Mouse (Mus musculus) MEL (cell line): ENCODE results near the gene Tmed8. TPM values are rescaled to one million over a fixed set of nuclear protein-coding genes. Genes with fewer than 3 reads are reported as not detected.
"Not testable (repeated sequence)": the region's sequence is repeated elsewhere in the genome, so short reads cannot be mapped to it uniquely, and the experiment has no call there.

Experiments used
- DNase-seq: peaks from one replicate; pipeline ENCODE4 v3.0.0; 2011; ENCODE audit warnings: low read depth, low spot score
- H3K27ac ChIP-seq: 2 replicates; pipeline ENCODE4 v1.5.1; 2012; ENCODE audit warnings: low read depth, mild to moderate bottlenecking, control low read depth, low read length, moderate library complexity; ENCODE audit not compliant: control insufficient read depth
- H3K27me3 ChIP-seq, 2 experiments: fragments of 150-350 bp in 1 of 2; sonication (generic) in 1 of 2; 2 replicates each; pipeline ENCODE4 v1.6.1; 2012; ENCODE audit warnings: low read length in 2 of 2, mild to moderate bottlenecking in 2 of 2, improper control_type of control experiment in 1 of 2, moderate library complexity in 1 of 2; ENCODE audit not compliant: insufficient read depth in 2 of 2, control insufficient read depth in 1 of 2
- H3K36me3 ChIP-seq, 2 experiments: 2 replicates each; pipeline ENCODE4 v1.6.1; 2012 to 2014; ENCODE audit warnings: low read length in 2 of 2, improper control_type of control experiment in 1 of 2, inconsistent platforms in 1 of 2, mild to moderate bottlenecking in 1 of 2; ENCODE audit not compliant: insufficient read depth in 2 of 2, control insufficient read depth in 1 of 2
- H3K4me1 ChIP-seq, 2 experiments: fragments of 150-350 bp in 1 of 2; sonication (generic) in 1 of 2; 2 replicates each; pipeline ENCODE4 v1.6.1; 2012; ENCODE audit warnings: low read length in 2 of 2, improper control_type of control experiment in 1 of 2, mild to moderate bottlenecking in 1 of 2; ENCODE audit not compliant: insufficient read depth in 2 of 2, control insufficient read depth in 1 of 2
- H3K4me3 ChIP-seq, 2 experiments: fragments of 150-350 bp in 1 of 2; sonication (generic) in 1 of 2; 2 replicates each; pipeline ENCODE4 v1.5.1; 2012; ENCODE audit warnings: low read depth in 2 of 2, low read length in 2 of 2, mild to moderate bottlenecking in 2 of 2, moderate library complexity in 2 of 2, control low read depth in 1 of 2, improper control_type of control experiment in 1 of 2; ENCODE audit not compliant: control insufficient read depth in 1 of 2, insufficient read depth in 1 of 2
- H3K79me2 ChIP-seq: 2 replicates; pipeline ENCODE4 v1.6.1; 2012; ENCODE audit warnings: mild to moderate bottlenecking, low read length, moderate library complexity; ENCODE audit not compliant: control insufficient read depth, poor library complexity, insufficient read depth
- H3K9ac ChIP-seq: 2 replicates; pipeline ENCODE4 v1.6.1; 2012; ENCODE audit warnings: low read depth, mild to moderate bottlenecking, control low read depth, low read length, moderate library complexity; ENCODE audit not compliant: control insufficient read depth, poor library complexity, severe bottlenecking
- H3K9me3 ChIP-seq: fragments of 150-350 bp; sonication (generic); replicated peaks from 2 replicates; pipeline ENCODE4 v1.6.1; 2012; ENCODE audit warnings: mild to moderate bottlenecking, low read length, improper control_type of control experiment, moderate library complexity; ENCODE audit not compliant: insufficient read depth
- CHD1 ChIP-seq: IDR thresholded peaks from 2 replicates; pipeline ENCODE4 v1.6.1; 2012; ENCODE audit warnings: low read depth, mild to moderate bottlenecking, inconsistent platforms, low read length, improper control_type of control experiment
- CHD2 ChIP-seq: IDR thresholded peaks from 2 replicates; pipeline ENCODE4 v1.6.1; 2011; ENCODE audit warnings: low read length, improper control_type of control experiment
- CTCF ChIP-seq, 3 experiments: IDR thresholded peaks in 2 of 3; conservative IDR thresholded peaks in 1 of 3; 2 replicates each; pipeline ENCODE4 v1.5.1; 2011 to 2012; ENCODE audit warnings: low read length in 3 of 3, low read depth in 2 of 3, mild to moderate bottlenecking in 2 of 3, improper control_type of control experiment in 1 of 3, inconsistent platforms in 1 of 3, mixed read lengths in 1 of 3, moderate library complexity in 1 of 3; ENCODE audit not compliant: control insufficient read depth in 1 of 3, insufficient read depth in 1 of 3, poor library complexity in 1 of 3, severe bottlenecking in 1 of 3
- E2F4 ChIP-seq: IDR thresholded peaks from 2 replicates; pipeline ENCODE4 v1.6.1; 2011; ENCODE audit warnings: low read depth, low read length, improper control_type of control experiment, borderline replicate concordance
- ELF1 ChIP-seq: IDR thresholded peaks from 2 replicates; pipeline ENCODE4 v1.6.1; 2014; ENCODE audit warnings: low read depth, mild to moderate bottlenecking, inconsistent platforms, low read length, improper control_type of control experiment, moderate library complexity
- EP300 ChIP-seq, 2 experiments: IDR thresholded peaks; 2 replicates each; pipeline ENCODE4 v1.6.1; 2011; ENCODE audit warnings: improper control_type of control experiment in 2 of 2, low read length in 2 of 2, low read depth in 1 of 2, mild to moderate bottlenecking in 1 of 2
- ETS1 ChIP-seq: IDR thresholded peaks from 2 replicates; pipeline ENCODE4 v1.6.1; 2012; ENCODE audit warnings: low read depth, mild to moderate bottlenecking, inconsistent platforms, low read length, improper control_type of control experiment, moderate library complexity
- HCFC1 ChIP-seq: IDR thresholded peaks from 2 replicates; pipeline ENCODE4 v1.6.1; 2012; ENCODE audit warnings: low read depth, mild to moderate bottlenecking, inconsistent platforms, low read length, improper control_type of control experiment, moderate library complexity
- JUND ChIP-seq: IDR thresholded peaks from 2 replicates; pipeline ENCODE4 v1.6.1; 2011; ENCODE audit warnings: low read depth, mild to moderate bottlenecking, improper control_type of control experiment, low read length
- KAT2A ChIP-seq: conservative IDR thresholded peaks from 2 replicates; pipeline ENCODE4 v1.6.1; 2012; ENCODE audit warnings: low read depth, low read length, improper control_type of control experiment, inconsistent platforms
- MAX ChIP-seq: IDR thresholded peaks from 2 replicates; pipeline ENCODE4 v1.6.1; 2011; ENCODE audit warnings: low read length, improper control_type of control experiment
- MEF2A ChIP-seq: IDR thresholded peaks from 2 replicates; pipeline ENCODE4 v1.6.1; 2014; ENCODE audit warnings: low read depth, mild to moderate bottlenecking, inconsistent platforms, low read length, improper control_type of control experiment; ENCODE audit not compliant: poor library complexity, insufficient replicate concordance, severe bottlenecking; ENCODE audit errors: extremely low read depth
- MXI1 ChIP-seq: IDR thresholded peaks from 2 replicates; pipeline ENCODE4 v1.6.1; 2011; ENCODE audit warnings: mild to moderate bottlenecking, low read depth, low read length, improper control_type of control experiment
- MYB ChIP-seq: IDR thresholded peaks from 2 replicates; pipeline ENCODE4 v1.6.1; 2011; ENCODE audit warnings: mild to moderate bottlenecking, low read depth, low read length, improper control_type of control experiment
- MYC ChIP-seq: IDR thresholded peaks from 2 replicates; pipeline ENCODE4 v1.6.1; 2011; ENCODE audit warnings: low read depth, mild to moderate bottlenecking, low read length, improper control_type of control experiment, moderate library complexity
- NELFE ChIP-seq: IDR thresholded peaks from 2 replicates; pipeline ENCODE4 v1.6.1; 2011; ENCODE audit warnings: low read depth, low read length, improper control_type of control experiment
- NRF1 ChIP-seq: IDR thresholded peaks from 2 replicates; pipeline ENCODE4 v1.6.1; 2014; ENCODE audit warnings: low read depth, mild to moderate bottlenecking, inconsistent platforms, low read length, improper control_type of control experiment, moderate library complexity; ENCODE audit not compliant: poor library complexity, insufficient read depth, severe bottlenecking
- POLR2AphosphoS2 ChIP-seq: IDR thresholded peaks from 2 replicates; pipeline ENCODE4 v1.6.1; 2011; ENCODE audit warnings: low read length, improper control_type of control experiment
- RCOR1 ChIP-seq: IDR thresholded peaks from 2 replicates; pipeline ENCODE4 v1.6.1; 2012; ENCODE audit warnings: low read depth, mild to moderate bottlenecking, inconsistent platforms, low read length, improper control_type of control experiment
- SIN3A ChIP-seq: IDR thresholded peaks from 2 replicates; pipeline ENCODE4 v1.6.1; 2012; ENCODE audit warnings: low read length, improper control_type of control experiment, inconsistent platforms
- SMC3 ChIP-seq: IDR thresholded peaks from 2 replicates; pipeline ENCODE4 v1.6.1; 2011; ENCODE audit warnings: low read depth, low read length, improper control_type of control experiment
- TBP ChIP-seq: IDR thresholded peaks from 2 replicates; pipeline ENCODE4 v1.8.0; 2011; ENCODE audit warnings: low read depth, low read length, improper control_type of control experiment
- USF1 ChIP-seq: IDR thresholded peaks from 2 replicates; pipeline ENCODE4 v1.6.1; 2014; ENCODE audit warnings: low read depth, mild to moderate bottlenecking, inconsistent platforms, low read length, improper control_type of control experiment, moderate library complexity
- ZC3H11A ChIP-seq: IDR thresholded peaks from 2 replicates; pipeline ENCODE4 v1.6.1; 2012; ENCODE audit warnings: low read depth, mild to moderate bottlenecking, inconsistent platforms, low read length, improper control_type of control experiment
- ZKSCAN1 ChIP-seq: IDR thresholded peaks from 2 replicates; pipeline ENCODE4 v1.6.1; 2012; ENCODE audit warnings: low read depth, mild to moderate bottlenecking, inconsistent platforms, low read length, improper control_type of control experiment, moderate library complexity
- ZNF384 ChIP-seq: IDR thresholded peaks from 2 replicates; pipeline ENCODE4 v1.6.1; 2012; ENCODE audit warnings: low read depth, mild to moderate bottlenecking, inconsistent platforms, low read length, improper control_type of control experiment
- polyA plus RNA-seq, 2 experiments: library from polyadenylated mRNA; stranded (reverse) in 1 of 2; unstranded in 1 of 2; fragments of >175 nt in 1 of 2; fragments of >200 nt in 1 of 2; gene quantifications; 2 replicates each; pipeline versions ENCODE4 v1.2.1 to v1.2.4; 2012; ENCODE audit warnings: low replicate concordance in 2 of 2, low read depth in 1 of 2; ENCODE audit not compliant: insufficient read length in 2 of 2, insufficient read depth in 1 of 2, missing spikeins in 1 of 2
- total RNA-seq: library from RNA; depleted of rRNA; stranded (reverse); fragments of 300-350 nt; gene quantifications from 2 replicates; pipeline ENCODE4 v1.2.3, GENCODE M21; 2012

Tmed8 gene
- total and polyA plus RNA-seq, 3 experiments, result 5.0 to 6.9 TPM; not detected in 1

DNA sequence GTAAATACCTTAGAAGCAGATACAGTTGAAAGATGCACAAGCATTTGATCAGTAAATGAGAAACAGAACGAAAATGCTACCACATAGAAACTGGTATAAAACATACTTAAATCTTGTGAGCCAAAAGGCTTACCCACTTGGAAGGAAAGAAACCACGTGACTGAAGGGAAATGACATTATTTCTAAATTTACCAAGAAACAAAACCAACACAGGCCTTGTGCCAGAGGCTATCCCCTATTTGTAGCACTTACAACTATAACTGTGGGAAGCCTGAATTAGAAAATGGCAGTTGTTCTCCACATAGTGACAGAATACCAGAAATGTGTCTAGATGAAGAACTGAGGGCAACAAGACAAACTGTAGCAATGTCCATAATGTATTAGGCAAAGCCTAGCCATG, 15.8 kb upstream of the Tmed8 start:
- DNase-seq, result no peak
- peaks cover 3 to 9% of the 10 kb centered on the region in 2 experiments; a peak in 3 of 4 replicates for H3K4me1 ChIP-seq
- TF ChIP-seq ETS1 (no peak), MYB (no peak), NRF1 (no peak), EP300 (IDR thresholded peaks at IDR 0.05; ENCODE audit: low read depth in 1 of 2, low read length in 2 of 2) (no peak), ZC3H11A (no peak), ELF1 (no peak), JUND (no peak), POLR2AphosphoS2 (no peak), HCFC1 (no peak), KAT2A (no peak), CTCF (IDR thresholded peaks at IDR 0.05 in 2 of 3, conservative IDR thresholded peaks at IDR 0.05 in 1 of 3; ENCODE audit: control insufficient read depth in 1 of 3, insufficient read depth in 1 of 3, low read depth in 2 of 3, low read length in 3 of 3, poor library complexity in 1 of 3, severe bottlenecking in 1 of 3) (no peak), CHD2 (no peak), RCOR1 (no peak), E2F4 (no peak), MEF2A (no peak), ZKSCAN1 (no peak), TBP (no peak), SIN3A (no peak)
- H3K9ac ChIP-seq, result no peak overlapping the region
- H3K79me2 ChIP-seq, result no peaks in the 10 kb centered on the region
- no peaks in the 10 kb centered on the region for H3K9me3 ChIP-seq
- no peaks in the 10 kb centered on the region for H3K27me3 ChIP-seq
- H3K27ac ChIP-seq, result no peak overlapping the region
- peaks cover 0 to 9% of the 10 kb centered on the region in 2 experiments; a peak in 2 of 4 replicates for H3K36me3 ChIP-seq
- no peak overlapping the region for H3K4me3 ChIP-seq

DNA sequence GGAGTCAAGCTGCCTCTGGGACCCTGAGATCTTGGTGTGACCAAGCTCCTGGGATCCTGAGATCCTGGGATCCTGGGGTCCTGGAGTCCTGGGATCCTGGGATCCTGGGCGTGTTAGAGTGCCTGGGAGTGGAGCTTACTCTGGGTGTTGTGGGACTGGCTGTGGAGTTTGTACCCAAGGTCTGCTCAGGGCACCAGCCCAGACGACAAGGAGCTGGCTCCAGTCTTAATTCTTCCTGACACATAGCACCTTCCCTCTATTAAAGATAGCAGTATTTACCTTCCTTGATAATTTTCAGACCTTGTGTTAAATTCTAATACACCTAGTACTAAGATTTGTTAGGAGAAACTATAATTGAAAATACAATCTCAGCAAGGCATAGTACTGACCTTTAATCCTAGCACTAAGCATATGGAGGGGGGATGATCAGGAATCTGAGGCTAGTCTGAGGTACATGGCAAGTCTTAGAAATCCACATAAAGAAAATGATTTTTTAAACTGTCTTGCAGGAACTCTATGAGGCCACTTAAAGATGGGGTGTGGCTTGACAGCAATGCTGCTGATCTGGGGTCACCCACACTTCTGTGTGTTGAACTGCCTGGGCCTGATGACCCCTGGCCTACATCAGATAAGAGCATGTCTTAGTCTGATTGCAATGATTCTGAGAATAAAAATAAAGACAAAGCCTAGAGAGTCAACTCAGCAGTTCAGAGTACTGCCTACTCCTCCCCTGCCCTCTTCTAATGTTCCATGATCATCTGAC, 12.8 kb upstream of the Tmed8 start:
- TF ChIP-seq ZKSCAN1, result no peak
- no peak for TF ChIP-seq MYC
- no peak for TF ChIP-seq MXI1
- no peak for TF ChIP-seq SMC3
- TF ChIP-seq TBP, result no peak
- TF ChIP-seq CHD1, result no peak
- TF ChIP-seq NELFE, result no peak
- TF ChIP-seq MYB, result no peak
- TF ChIP-seq MAX, result no peak
- no peak for TF ChIP-seq ZNF384
- TF ChIP-seq POLR2AphosphoS2, result no peak
- no peak for TF ChIP-seq USF1
- no peak overlapping the region for H3K27ac ChIP-seq
- H3K4me3 ChIP-seq, result no peak overlapping the region
- H3K9me3 ChIP-seq, result no peaks in the 10 kb centered on the region
- peaks cover 3 to 4% of the 10 kb centered on the region in 2 experiments; a peak in 3 of 4 replicates for H3K4me1 ChIP-seq
- no peaks in the 10 kb centered on the region for H3K79me2 ChIP-seq
- no peaks in the 10 kb centered on the region for H3K27me3 ChIP-seq
- peaks cover 0 to 7% of the 10 kb centered on the region in 2 experiments; a peak in 2 of 4 replicates for H3K36me3 ChIP-seq
- no peak overlapping the region for H3K9ac ChIP-seq
- DNase-seq, result no peak

DNA sequence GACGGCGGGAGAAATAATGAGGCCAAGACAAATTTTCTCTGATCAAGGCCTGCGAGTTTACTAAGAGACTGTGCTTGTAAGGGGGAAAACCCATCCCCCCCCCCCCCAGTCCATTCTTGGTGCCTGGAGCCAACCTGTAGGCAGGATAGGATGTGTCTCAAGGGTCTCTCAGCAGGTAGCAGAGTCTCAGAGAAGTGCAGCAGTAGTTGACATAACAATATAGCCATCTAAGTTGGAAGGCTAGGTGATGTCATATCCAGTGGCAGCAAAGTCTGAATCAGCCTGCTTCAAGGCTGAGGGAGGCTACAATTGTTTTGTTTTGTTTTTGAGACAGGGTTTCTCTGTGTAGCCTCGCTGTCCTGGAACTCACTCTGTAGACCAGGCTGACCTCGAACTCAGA, 5.5 kb upstream of the Tmed8 start:
- not testable (repeated sequence) for H3K9ac ChIP-seq, H3K4me3 ChIP-seq, H3K79me2 ChIP-seq, DNase-seq, H3K4me1 ChIP-seq, H3K36me3 ChIP-seq, H3K9me3 ChIP-seq, H3K27ac ChIP-seq, H3K27me3 ChIP-seq
